Mouse (Mus musculus): Measurements from ENCODE around the gene Trmt10a. TPM values are rescaled to one million over a fixed set of nuclear protein-coding genes. Genes with fewer than 3 reads are reported as not detected.

Gene Trmt10a
- total RNA-seq (2022) = 1 to 10 TPM; 2.9 to 9.7 (median 4.0) TPM

DNA sequence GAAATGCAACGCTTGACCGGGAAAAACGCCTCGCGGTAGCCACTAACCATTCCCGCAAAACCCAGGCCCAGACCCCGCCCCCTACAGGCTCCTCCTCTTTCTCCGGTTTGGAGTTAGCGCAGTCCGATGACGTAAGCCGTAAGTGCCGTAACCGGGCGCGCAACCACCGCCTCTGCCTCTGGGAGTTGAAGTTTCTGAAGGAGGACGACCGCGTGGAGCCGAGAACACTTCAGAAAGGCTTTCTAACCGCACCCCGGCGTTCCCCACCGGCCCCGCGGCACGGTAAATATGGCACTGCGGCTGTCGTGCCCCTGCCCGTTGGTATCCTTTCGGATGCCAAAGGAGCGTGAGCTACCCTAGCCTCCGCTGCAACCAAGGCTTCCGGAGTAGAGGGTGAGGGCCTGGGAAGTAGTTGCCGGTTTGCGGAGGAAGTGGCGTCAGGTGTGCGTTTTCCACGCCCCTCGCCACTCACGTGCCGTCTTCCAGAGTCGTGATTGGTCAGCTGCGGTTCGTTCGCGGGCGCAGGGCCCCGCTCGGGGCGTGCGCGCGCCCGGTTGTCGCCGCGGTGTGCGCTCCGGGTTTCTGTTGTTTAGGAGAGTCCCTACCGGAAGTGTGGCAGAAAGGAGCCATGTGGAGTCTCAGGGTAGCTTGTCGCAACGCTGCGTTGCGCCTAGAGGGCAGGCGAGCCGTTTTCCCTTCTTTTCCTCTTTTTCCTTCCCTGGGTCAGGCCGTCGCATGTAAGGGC lies at the start of gene Trmt10a:
Trmt10a (plus strand) TSS at position 134 of the 745 bp plus-strand sequence.
- peak; percentile 97 to 98 for DNase-seq (ENCODE audit: low spot score in 2 of 2)

GRCm38 (mm10) chr3:138095301-138095700 lies 47.9 kb upstream of the Trmt10a start:
- DNase-seq (ENCODE audit: low spot score in 2 of 2) = peak; percentile 60 to 70

DNA sequence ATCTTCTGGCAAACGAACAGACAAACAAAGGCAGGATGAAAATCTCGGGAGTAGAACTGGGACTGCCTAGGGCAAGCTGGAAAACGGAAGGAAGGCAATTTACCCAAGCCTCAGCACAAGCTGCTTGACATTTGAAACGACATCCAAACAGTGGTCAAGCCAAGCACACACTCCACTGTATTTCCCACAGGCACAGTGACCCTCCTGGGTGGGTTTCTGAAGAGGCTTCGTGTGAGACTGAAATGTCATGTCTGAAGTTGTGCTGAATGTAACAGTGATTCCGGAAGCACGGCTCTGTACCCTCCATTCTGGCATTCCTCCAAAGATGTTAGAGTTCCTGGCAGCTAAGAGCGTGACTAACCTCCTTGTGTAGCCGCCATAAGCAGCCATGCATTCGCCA lies 47.5 kb upstream of the Trmt10a start:
- no peak for DNase-seq (ENCODE audit: low spot score in 2 of 2)

GRCm38 (mm10) chr3:138096263-138097028 lies 46.8 kb upstream of the Trmt10a start:
- no peak for DNase-seq (ENCODE audit: low spot score in 2 of 2)

- DNase-seq (ENCODE audit: low spot score in 2 of 2) = no peak
Measured at GRCm38 (mm10) chr3:138097718-138098117, 45.5 kb upstream of the Trmt10a start.

GRCm38 (mm10) chr3:138101936-138102335 lies 41.3 kb upstream of the Trmt10a start:
- no peak for DNase-seq (ENCODE audit: low spot score in 2 of 2)

DNA sequence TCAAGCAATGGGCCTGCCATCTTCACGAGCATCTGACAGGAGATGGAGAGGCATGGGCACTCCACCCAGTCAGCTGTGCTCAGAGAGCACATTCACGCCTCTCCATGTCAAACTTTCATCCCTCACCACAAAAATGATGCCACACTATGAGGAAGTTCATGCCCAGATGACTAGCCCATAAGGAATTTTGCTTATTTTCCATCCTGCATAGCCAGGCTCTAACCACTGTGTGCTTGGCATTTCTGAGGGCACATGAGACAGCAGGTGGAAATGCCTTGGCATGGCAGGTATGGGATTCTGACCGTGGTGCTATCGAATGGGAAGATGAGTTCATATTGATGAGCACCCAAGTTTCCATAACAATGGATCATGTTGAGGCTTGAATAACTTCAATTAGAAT lies 39.6 kb upstream of the Trmt10a start:
- no peak for DNase-seq (ENCODE audit: low spot score in 2 of 2)

DNA sequence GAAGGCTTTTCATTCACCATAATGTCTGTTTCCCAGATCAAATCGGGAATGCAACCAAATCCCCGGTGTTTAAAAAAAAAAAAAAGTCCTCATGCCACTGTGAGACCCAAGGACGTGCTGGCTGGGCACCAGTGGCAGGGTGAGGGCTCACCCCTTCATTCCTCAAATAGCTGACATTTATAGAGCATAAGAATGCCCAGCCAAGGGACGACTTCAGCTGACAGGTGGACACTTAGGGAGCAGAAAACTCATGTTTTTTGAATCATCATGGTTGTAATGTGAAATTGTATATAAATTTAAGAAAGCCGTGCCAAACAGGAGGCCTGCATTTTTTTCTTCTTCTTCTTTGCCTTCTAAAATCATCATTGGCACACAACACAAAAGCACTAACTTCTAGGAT lies 38.2 kb upstream of the Trmt10a start:
- DNase-seq (ENCODE audit: low spot score in 2 of 2) = no peak

DNA sequence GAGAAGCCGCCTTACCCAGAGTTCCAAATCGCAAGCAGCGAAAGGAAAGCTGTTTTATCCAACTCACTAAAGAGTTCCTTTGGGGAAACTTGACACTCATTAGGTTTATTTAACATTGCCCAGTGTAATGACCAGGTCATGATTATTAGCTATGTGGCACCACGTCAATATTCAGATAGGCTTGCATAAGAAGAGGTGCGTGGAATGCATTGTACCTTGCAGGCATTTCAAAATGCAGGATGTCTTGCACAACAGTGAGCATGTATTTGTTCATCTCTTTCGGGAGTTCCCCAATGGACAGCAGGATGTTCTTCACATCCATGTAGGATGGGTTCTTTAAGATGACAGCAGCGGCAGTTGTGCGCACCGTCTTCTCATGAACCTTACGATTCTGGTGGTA lies 36.4 kb upstream of the Trmt10a start:
- no peak for DNase-seq (ENCODE audit: low spot score in 2 of 2)

DNA sequence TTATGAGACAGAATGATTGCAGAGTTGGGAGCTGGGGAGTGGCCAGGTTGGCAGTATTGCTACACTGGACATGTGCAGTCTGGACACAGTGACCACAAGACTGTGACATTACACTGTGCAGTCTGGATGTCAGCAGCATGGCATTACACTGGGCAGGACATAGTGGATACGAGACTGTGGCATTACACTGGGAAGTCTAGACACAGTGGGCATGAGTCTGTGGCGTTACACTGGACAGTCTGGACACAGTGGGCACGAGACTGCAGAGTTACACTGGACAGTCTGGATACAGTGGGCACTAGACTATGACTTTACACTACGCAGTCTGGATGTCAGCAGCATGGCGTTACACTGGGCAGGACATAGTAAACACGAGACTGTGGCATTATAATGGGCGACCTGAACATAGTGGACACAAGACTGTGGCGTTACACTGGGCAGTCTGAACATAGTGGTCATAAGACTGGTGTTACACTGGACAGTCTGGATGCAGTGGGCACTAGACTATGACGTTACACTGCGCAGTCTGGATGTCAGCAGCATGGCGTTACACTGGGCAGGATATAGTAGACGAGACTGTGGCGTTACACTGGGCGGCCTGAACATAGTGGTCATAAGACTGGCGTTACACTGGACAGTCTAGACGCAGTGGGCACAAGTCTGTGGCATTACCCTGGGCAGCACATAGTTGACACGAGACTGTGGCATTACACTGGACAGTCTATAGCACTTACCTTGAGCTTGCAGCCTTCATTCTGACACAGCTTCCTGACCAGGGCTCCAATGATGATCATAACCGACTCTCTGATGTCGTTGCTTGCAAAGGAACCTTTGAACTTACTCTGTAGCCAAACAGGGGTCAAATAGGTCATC lies 32.1 kb upstream of the Trmt10a start:
- no peak for DNase-seq (ENCODE audit: low spot score in 2 of 2)

DNA sequence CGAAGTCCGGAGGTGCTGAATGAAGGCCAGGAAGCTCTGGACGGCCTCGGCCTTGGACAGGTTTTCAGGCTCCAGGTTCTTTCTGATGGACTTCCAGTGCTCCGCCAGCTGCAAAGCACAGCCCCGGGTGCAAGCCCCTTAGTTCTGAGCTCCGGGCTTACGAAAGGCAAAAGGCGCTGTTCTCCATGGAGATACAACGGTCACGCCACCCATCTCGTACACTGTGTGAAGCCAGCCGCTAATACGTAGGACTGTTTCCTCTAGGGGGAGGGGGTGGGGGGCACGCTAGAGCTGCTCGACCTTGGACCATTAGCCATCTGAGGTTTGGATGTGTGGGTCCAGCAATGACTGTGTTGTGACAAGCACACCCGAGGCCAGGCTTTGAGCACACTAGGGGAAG lies 29.1 kb upstream of the Trmt10a start:
- DNase-seq (ENCODE audit: low spot score in 2 of 2) = no peak

DNA sequence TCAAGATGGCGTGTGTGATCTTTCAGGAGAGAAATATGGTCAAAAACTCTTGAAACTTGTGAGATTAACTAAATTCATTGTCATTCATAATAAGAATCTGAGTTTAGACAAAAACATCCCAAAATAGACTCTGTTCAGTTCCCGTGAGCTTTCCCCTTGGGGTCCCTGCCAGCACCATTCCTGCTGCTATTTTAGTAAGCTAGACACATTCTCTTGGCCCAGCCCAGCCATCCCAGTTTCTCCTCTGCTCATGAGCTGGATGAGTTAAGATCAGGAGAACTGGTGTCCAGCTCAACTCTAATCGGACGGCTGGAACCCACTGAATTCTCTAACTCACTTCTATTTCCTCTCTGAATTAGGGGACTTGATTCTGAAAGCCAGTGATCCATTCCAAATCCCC lies 26.4 kb upstream of the Trmt10a start:
- DNase-seq (ENCODE audit: low spot score in 2 of 2) = no peak

DNA sequence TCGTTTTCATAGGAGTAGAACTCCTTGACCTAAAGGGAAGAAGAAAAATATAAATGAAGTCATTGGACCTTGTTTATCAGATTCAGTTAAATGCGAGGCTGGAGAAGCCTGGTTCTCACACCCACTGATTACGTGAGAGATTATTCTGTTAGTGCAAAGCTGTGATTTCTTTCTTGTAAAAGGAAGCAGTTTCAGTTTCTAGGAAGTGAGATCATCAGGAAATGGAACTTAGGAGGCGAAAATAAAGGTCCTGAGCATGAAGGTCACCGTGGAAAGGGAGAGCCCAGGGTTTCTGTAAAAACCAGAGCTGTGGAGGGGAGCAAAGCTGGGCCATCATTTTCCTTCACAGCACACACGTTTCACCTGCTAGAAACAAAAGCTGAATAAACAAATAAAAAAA lies 24.9 kb upstream of the Trmt10a start:
- no peak for DNase-seq (ENCODE audit: low spot score in 2 of 2)

DNA sequence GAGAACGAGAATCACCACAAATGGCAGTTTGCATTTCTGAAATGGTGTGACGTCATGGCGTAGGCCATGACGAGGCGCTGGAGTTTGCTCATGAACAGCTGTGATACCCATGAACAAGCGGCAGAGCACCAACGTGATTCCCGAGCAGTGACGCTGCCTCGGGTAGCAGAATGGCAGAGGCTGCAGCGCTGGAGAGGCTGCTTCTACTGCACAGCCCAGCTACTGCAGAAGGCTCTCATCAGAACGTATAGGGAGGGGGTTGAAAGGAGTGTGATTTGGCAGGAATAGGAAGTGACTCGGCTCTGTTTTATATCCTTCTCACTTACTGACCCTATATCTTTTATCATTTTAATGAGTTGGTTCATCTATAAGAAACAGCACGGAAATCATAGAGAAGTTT lies 24.4 kb upstream of the Trmt10a start:
- DNase-seq (ENCODE audit: low spot score in 2 of 2) = no peak

DNA sequence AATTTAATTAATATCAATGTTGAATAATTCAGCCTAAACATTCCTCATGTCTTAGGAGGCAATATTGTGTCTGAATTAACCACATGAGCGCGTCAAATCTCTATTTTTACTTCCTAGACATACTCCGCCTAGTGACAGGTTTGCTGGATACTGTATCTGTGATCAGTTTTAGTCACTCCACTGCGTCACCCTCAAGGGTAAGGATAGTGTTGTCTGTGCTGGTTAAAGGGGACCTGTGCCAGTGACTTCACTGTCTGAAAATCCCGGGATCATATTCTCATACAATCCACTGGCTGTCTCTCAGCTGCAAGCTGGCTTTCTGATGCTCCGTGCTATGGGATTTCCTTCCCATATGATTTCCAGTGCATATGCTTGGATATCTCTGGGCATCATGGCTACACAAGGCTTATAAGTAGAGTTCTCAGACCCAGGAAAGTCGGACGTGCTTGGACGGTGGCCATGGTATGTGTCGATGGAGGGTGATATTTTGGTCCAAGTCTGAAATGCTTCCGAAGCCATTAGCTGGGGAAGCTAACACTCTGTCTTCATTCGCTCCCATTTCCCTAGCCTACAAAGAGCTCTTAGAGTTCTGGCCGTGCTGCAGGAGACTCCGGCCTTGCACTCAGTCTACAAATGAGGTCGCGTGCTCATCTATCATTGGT lies 23.7 kb upstream of the Trmt10a start:
- DNase-seq (ENCODE audit: low spot score in 2 of 2) = no peak

GRCm38 (mm10) chr3:138121461-138121860 lies 21.8 kb upstream of the Trmt10a start:
- DNase-seq (ENCODE audit: low spot score in 2 of 2) = no peak

- no peak for DNase-seq (ENCODE audit: low spot score in 2 of 2)
Measured at GRCm38 (mm10) chr3:138123842-138124241, 19.4 kb upstream of the Trmt10a start.

- no peak for DNase-seq (ENCODE audit: low spot score in 2 of 2)
Measured at GRCm38 (mm10) chr3:138129110-138129509, 14.1 kb upstream of the Trmt10a start.

- no peak for DNase-seq (ENCODE audit: low spot score in 2 of 2)
Measured at GRCm38 (mm10) chr3:138130692-138131091, 12.6 kb upstream of the Trmt10a start.

GRCm38 (mm10) chr3:138131168-138131567 lies 12.1 kb upstream of the Trmt10a start:
- no peak for DNase-seq (ENCODE audit: low spot score in 2 of 2)

GRCm38 (mm10) chr3:138133463-138133862 lies 9.8 kb upstream of the Trmt10a start:
- no peak for DNase-seq (ENCODE audit: low spot score in 2 of 2)

Measured in layer of hippocampus, adult 8-10 months (tissue).